Mouse (Mus musculus) testis, postnatal 10 days (tissue): ENCODE results near the gene Gm10799.
"Not testable (repeated sequence)": the region's sequence is repeated elsewhere in the genome, so short reads cannot be mapped to it uniquely, and the experiment has no call there.

ENCODE experiments used
- DNase-seq: peaks from one replicate; pipeline ENCODE4 v3.0.0; 2021; ENCODE audit warnings: low spot score

Gm10799 gene

GRCm38 (mm10) chr2:104068450-104068849, at the start of gene Gm10799:
Gene Gm10799 (minus strand): TSS chr2:104068550.
- not testable (repeated sequence) for DNase-seq

- not testable (repeated sequence) for DNase-seq
Observed at GRCm38 (mm10) chr2:104117173-104117572, 48.8 kb upstream of the Gm10799 start.

DNA sequence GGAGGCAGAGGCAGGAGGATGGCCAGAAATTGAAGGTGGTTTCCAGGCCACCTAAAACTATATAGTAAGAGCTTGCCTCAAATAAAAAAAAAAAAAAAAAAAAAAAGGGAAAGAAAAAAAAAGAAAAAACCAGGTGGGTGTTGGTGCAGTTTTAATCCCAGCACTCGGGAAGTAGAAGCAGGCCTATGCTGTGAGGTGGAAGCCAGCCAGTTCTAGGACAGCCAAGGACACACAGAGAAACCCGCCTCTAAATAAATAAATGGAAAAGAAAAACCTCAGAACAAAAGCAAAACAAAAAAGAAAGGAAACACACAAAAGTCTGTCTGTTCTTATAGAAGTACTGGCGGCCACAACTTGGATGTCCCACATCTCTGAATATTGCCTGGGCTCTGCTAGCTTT, 46.5 kb upstream of the Gm10799 start:
- DNase-seq: no peak

GRCm38 (mm10) chr2:104113563-104113962, 45.2 kb upstream of the Gm10799 start:
- not testable (repeated sequence) for DNase-seq

DNA sequence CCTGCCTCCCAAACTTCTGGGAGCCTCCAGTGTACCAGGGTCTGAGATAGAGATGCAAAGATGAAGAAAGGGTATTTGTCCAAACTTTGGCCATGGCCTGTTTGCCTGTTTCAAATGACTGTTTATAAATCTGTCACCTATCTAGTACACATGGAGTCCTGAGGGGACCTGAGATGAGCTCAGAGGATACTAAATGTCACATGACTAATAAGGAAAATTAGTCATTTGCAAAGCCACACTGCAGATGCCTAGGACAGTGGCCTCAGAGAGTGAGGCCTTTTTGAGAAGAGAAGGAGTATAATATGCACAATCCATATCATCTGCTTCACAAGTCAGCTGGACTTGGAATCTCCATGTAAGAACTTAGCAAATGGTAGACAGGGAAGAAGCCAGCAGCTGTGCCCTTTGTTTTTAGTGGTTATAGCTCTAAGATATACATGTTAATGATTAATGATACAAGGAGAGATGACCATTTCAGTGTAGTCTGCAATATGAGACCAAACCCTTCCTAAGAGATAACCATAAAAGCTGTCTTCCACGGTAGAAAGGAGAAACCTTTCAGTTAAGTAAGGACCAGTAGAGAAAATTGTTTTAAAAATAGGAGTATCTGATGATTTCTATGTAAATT, 42.9 kb upstream of the Gm10799 start:
- DNase-seq: not testable (repeated sequence)

GRCm38 (mm10) chr2:104110031-104110430, 41.7 kb upstream of the Gm10799 start:
- no peak for DNase-seq

- no peak for DNase-seq
Observed at GRCm38 (mm10) chr2:104109528-104109927, 41.2 kb upstream of the Gm10799 start.

GRCm38 (mm10) chr2:104109021-104109420, 40.7 kb upstream of the Gm10799 start:
- not testable (repeated sequence) for DNase-seq

DNA sequence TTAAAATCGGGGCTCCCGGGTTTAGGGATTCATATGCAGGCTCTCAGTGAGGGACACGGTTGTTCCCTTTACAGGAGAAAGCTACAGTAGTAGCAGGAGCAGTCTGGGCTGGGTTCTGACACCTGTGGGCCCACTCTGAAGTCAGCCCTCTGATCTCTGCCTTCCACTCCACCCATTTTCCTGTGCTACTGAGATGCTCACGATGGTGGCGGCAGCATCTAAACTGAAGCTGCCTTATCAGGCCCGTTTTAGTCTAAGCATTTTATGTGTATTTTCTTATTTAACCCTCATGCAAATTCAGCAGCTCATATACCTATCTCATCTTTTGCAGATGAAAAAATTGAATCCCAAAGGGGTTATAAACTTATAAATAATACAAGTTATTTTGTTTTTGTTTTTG, 36.5 kb upstream of the Gm10799 start:
- no peak for DNase-seq

- DNase-seq: no peak
Observed at GRCm38 (mm10) chr2:104099946-104100345, 31.6 kb upstream of the Gm10799 start.

DNA sequence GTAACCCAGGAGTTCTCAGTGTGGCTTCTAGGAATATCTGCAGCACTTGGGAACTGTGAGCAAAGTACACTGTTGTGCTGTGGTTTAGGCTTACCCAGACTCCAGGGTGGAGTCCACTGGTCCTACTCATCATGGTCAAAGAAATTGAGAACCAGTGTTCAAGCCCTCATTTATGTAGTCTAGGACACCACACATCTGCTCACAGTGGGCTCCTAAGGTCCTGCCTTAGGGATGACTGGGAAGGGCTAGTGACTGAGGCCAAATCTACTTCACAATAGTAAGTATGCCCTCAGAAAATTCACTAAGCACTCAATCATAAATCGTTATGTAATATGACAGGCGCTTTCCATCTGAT, 30.9 kb upstream of the Gm10799 start:
- no peak for DNase-seq

- DNase-seq: no peak
Observed at GRCm38 (mm10) chr2:104098529-104099230, 30.3 kb upstream of the Gm10799 start.

DNA sequence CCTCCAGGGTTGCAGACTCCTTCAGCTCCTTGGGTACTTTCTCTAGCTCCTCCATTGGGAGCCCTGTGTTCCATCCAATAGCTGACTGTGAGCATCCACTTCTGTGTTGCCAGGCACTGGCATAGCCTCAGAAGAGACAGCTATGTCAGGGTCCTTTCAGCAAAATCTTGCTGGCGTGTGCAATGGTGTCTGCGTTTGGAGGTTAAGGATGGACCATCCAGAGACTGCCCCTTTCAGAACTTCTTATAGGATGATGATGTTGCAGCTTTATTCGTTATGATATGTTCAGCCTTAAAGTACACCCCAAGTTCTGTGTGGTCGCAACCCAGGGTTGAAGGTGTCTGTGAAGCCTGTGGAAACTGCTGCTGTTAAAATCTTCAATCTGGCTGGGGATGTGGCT, 29.0 kb upstream of the Gm10799 start:
- not testable (repeated sequence) for DNase-seq

- DNase-seq: not testable (repeated sequence)
Observed at GRCm38 (mm10) chr2:104096796-104097195, 28.4 kb upstream of the Gm10799 start.

GRCm38 (mm10) chr2:104096256-104096655, 27.9 kb upstream of the Gm10799 start:
- no peak for DNase-seq

DNA sequence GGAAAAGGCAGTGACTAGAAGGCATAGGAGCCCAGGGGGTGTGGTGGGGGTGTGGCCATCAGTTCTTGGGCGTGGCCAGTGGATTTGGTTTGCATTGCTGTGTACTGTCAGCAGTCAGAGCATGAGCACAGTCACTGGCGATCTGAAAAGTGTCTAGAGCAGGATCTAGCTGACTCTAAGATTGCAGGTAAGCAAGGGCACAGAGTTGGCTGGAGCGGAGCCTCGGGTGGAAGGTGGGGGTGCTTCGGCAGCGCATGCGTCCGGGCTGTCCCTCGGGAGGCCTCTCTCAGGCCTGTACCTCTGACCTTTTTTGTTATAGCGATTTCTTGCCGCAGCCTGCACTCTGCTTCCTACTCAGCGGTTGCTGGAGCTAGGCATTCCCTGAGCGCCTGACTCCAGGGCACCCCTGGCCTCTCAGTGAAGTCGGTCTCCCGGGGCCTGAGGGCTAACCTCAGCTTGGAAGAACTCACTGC, 27.4 kb upstream of the Gm10799 start, which contains the start of gene Cd59a:
Gene Cd59a (plus strand): TSS at position 61 of the 473 bp plus-strand sequence.
- DNase-seq: peak; percentile 90

GRCm38 (mm10) chr2:104093305-104093704, 25.0 kb upstream of the Gm10799 start:
- DNase-seq: no peak

DNA sequence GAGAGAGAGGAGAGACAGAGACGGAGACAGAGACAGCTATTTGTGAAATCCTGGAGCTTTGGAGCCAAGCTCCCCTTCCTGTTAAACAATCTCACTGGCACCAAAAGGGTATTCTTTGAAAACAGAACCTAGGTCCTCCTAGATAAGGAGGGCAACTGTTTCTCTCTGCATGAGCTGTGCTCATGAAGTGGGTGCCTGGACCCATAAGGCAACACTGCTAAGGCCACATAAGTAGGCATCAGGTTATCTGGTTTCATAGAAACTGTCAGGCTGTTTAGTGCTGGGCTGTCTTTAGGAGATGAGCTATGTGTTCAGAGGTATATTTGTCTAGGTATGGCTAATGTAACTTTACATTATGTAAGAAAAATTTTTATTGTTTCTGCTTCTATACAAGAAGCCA, 19.2 kb upstream of the Gm10799 start:
- not testable (repeated sequence) for DNase-seq

DNA sequence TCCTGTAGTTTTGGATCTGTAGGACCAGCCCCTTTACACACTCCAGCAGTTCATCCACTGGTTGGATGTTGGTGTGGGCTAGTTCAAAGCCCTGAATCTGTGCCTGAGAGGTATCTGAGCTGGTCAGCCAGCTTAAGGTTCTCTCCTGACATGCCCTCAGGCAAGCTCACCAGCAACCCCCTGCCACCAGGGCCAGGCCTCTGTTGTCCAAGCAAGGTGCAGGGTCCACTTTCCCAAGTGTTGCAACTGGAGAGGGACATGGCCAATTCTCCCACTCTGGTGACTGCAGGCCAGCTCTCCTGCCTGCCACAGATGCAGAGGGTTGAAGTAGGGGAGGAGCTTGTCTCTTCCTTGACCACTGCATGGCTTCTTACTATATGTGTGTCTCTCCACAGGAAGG, 15.7 kb upstream of the Gm10799 start:
- DNase-seq: not testable (repeated sequence)

DNA sequence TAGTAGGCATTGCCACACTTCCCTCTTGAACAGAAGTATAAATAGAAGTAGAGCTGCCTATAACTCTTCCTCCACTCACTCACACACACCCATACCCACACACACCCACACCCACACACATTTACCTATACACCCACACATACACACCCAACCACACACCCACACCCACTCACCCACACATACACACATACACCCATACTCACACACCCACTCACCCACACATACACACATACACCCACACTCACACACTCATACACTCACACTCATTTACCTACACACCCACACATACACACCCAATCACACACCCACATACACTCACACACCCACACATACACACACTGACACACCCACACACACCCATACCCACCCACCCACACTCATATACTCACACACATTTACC, 14.1 kb upstream of the Gm10799 start:
- DNase-seq: no peak

GRCm38 (mm10) chr2:104081436-104082050, 13.2 kb upstream of the Gm10799 start:
- DNase-seq: not testable (repeated sequence)

DNA sequence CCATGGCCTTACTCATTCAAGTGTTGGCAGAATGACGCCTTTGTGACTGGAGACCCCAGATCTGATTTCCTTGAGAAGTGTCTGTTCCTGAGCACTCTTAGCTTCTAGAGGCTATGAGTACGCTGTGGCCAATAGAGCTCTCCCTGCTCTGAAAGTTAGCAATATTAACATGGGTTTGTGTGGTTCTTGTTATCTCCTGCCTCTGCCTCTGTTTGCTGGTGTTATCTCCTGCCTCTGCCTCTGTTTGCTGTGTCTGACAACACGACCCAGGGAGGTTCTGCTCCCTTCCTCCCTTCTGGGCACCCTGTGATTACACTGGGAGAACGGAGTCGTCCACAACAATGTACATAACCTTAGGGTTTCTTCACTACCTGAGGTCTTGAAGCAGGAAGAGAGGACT, 9.9 kb upstream of the Gm10799 start:
- DNase-seq: not testable (repeated sequence)

GRCm38 (mm10) chr2:104069704-104070185, 1.4 kb upstream of the Gm10799 start, which contains the start of gene Cd59b:
Gene Cd59b (plus strand): TSS chr2:104069849.
- DNase-seq: peak; percentile 78
